Mouse (Mus musculus): ENCODE measurements around the gene Taf12. TPM values are rescaled to one million over a fixed set of nuclear protein-coding genes. Genes with fewer than 3 reads are reported as not detected.

Taf12 gene
- polyA plus RNA-seq, 1 experiment from 2014 or later: 29.4 TPM

DNA sequence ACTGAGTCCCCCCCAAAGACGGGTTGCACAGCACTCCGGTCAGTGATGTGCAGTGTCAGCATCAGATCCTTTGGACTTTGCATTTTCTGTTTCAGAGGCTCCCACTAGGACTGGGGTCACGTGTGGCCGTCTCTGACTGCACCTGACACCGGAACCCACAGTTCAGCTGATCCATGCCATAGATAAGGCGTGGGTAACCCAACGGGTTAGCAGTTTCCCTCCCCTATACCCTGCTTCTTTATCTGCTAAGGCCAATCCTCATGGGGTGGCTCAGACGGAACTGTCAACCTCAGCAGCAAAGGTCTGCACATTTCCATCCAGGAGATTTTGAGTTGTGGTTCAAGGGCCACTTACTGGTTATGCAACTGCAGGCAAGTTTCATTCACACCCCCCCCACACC lies 31.1 kb downstream of the Taf12 start:
- peaks cover 9% of the 10 kb centered on the region for H3K36me3 ChIP-seq (ENCODE audit: control insufficient read depth, insufficient read depth, low read length)
- WGBS: 80% methylated on average over 8 of the region's 8 CpGs
- no peak overlapping the region for H3K9ac ChIP-seq (ENCODE audit: low read length)
- no peak for ATAC-seq (ENCODE audit: insufficient number of reproducible peaks, insufficient read depth, low FRiP score, low read depth)
- no peaks in the 10 kb centered on the region for H3K9me3 ChIP-seq (ENCODE audit: control insufficient read depth, low read length)
- H3K4me2 ChIP-seq (ENCODE audit: low read length): no peak overlapping the region
- H3K4me3 ChIP-seq (ENCODE audit: control insufficient read depth in 1 of 2, insufficient read depth in 1 of 2, low read depth in 1 of 2, low read length in 2 of 2): no peak overlapping the region
- H3K27me3 ChIP-seq (ENCODE audit: control insufficient read depth, insufficient read depth, low read length): no peaks in the 10 kb centered on the region
- H3K4me1 ChIP-seq (ENCODE audit: control insufficient read depth in 2 of 2, insufficient read depth in 2 of 2, low read length in 2 of 2): peaks cover 11 to 21% of the 10 kb centered on the region in 2 experiments
- no peak overlapping the region for H3K27ac ChIP-seq (replicated peaks in 1 of 2; ENCODE audit: control insufficient read depth in 1 of 2, insufficient read depth in 1 of 2, low read depth in 2 of 2, low read length in 2 of 2)

DNA sequence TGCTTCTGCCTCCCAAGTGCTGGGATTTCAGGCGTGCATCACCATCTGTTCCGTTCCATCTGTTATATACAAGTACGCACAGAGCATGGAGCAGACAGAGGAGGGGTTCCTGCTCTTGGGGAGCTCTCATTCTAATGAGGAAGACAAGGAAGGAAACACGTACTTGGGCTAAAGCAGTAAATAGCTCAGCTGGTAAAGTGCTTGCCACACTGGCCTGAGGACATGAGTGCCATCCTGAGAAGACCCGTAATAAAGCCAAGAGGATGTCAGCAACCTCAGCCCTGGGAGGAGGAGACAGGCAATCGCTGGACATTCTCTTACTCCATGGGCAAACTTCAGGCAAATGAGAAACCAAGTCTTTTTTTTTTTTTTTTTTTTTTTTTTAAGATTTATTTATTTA lies 31.8 kb downstream of the Taf12 start:
- ATAC-seq (ENCODE audit: insufficient number of reproducible peaks, insufficient read depth, low FRiP score, low read depth): no peak
- H3K9ac ChIP-seq (ENCODE audit: low read length): no peak overlapping the region
- H3K27me3 ChIP-seq (ENCODE audit: control insufficient read depth, insufficient read depth, low read length): no peaks in the 10 kb centered on the region
- no peak overlapping the region for H3K4me3 ChIP-seq (ENCODE audit: control insufficient read depth in 1 of 2, insufficient read depth in 1 of 2, low read depth in 1 of 2, low read length in 2 of 2)
- peaks cover 11 to 21% of the 10 kb centered on the region in 2 experiments for H3K4me1 ChIP-seq (ENCODE audit: control insufficient read depth in 2 of 2, insufficient read depth in 2 of 2, low read length in 2 of 2)
- H3K4me2 ChIP-seq (ENCODE audit: low read length): no peak overlapping the region
- H3K9me3 ChIP-seq (ENCODE audit: control insufficient read depth, low read length): no peaks in the 10 kb centered on the region
- peaks cover 16% of the 10 kb centered on the region for H3K36me3 ChIP-seq (ENCODE audit: control insufficient read depth, insufficient read depth, low read length)
- 79% methylated on average over 6 of the region's 6 CpGs for WGBS
- H3K27ac ChIP-seq (replicated peaks in 1 of 2; ENCODE audit: control insufficient read depth in 1 of 2, insufficient read depth in 1 of 2, low read depth in 2 of 2, low read length in 2 of 2): no peak overlapping the region

DNA sequence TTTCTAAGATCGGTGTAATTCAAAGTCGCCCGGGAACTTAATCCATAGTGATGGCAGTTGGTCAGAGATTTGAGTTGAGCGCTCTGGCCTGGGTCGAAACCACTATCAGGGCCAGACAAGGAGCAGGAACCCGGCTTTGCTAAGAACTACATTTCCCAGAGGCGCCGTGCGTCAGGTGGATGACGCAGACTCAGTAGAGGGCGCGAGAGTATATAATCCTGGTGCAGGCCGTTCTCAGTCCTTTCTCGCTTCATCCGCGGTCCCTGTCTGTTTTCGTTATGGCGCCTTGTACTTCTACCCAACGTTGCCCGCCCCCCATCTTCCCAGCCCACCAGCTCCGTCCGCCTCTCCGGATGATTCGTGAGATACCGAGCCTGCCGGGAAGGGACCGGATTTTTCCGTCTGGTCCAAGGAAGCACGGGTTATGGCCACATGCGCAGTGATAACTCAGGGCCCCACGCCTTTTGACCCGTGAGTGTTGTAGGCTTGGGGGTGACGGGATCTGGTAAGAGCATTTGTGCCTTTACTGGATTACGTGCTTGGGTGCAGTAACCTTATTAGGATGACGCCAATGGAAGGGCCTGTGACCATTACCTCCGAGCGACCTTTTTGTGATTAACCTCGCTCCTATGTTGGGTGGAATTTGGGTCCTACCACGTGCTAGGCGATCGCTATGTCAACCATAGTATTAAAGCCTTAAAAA lies 34.4 kb downstream of the Taf12 start:
- Histone ChIP-seq H3K4me2 (ENCODE audit: low read length) (peak overlapping the region; percentile 88), H3K9ac (ENCODE audit: low read length) (peak overlapping the region; percentile 96), H3K27me3 (ENCODE audit: control insufficient read depth, insufficient read depth, low read length) (no peaks in the 10 kb centered on the region), H3K27ac (replicated peaks in 1 of 2; ENCODE audit: control insufficient read depth in 1 of 2, insufficient read depth in 1 of 2, low read depth in 2 of 2, low read length in 2 of 2) (peak overlapping the region; percentile 90 to 91), H3K36me3 (ENCODE audit: control insufficient read depth, insufficient read depth, low read length) (peaks cover 40% of the 10 kb centered on the region), H3K4me3 (ENCODE audit: control insufficient read depth in 1 of 2, insufficient read depth in 1 of 2, low read depth in 1 of 2, low read length in 2 of 2) (peak overlapping the region; percentile 77 to 79), H3K9me3 (ENCODE audit: control insufficient read depth, low read length) (no peaks in the 10 kb centered on the region), H3K4me1 (ENCODE audit: control insufficient read depth in 2 of 2, insufficient read depth in 2 of 2, low read length in 2 of 2) (peaks cover 2 to 9% of the 10 kb centered on the region in 2 experiments; a peak in 3 of 4 replicates)
- under 1% methylated on average over 41 of the region's 41 CpGs for WGBS
- ATAC-seq (ENCODE audit: insufficient number of reproducible peaks, insufficient read depth, low FRiP score, low read depth): peak; percentile 88

DNA sequence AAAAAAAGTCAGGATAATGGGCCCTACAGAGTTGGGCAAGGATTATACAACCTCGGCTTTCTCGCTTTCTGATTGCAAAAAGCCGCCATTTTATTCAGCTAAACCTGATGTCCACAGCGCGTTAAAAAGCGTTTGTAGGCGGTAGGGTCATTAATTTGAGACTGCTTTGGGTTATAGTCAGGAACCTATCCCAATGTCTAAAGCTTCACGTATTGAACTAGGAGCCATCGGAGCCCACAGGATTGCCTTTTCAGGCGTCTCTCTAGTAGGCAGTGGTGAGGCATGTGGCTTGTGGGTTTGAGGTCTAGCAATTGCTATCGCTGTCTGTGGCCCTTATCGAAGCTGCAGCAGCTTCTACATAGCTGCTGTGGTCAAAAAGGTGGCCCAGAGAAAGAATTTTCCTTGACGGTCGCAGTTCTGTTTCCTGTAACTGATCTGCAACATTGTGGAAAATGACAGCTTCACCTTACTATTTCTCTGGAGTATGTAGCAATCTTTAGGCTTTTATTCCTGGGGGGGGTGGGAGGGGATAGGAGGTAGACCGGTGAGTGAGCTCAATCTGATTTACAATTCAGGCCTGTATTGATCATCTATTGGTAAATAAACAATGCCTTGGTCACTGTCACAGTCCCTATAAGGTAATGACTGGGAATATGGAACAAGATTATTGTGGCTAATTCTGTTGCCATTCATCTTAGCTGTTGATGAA lies 35.1 kb downstream of the Taf12 start:
- Histone ChIP-seq H3K4me3 (ENCODE audit: control insufficient read depth in 1 of 2, insufficient read depth in 1 of 2, low read depth in 1 of 2, low read length in 2 of 2) (peak overlapping the region; percentile 77 to 79), H3K36me3 (ENCODE audit: control insufficient read depth, insufficient read depth, low read length) (peaks cover 47% of the 10 kb centered on the region), H3K9ac (ENCODE audit: low read length) (peak overlapping the region; percentile 96), H3K27ac (replicated peaks in 1 of 2; ENCODE audit: control insufficient read depth in 1 of 2, insufficient read depth in 1 of 2, low read depth in 2 of 2, low read length in 2 of 2) (peak overlapping the region; percentile 90 to 91), H3K4me2 (ENCODE audit: low read length) (peak overlapping the region; percentile 88), H3K9me3 (ENCODE audit: control insufficient read depth, low read length) (no peaks in the 10 kb centered on the region), H3K4me1 (ENCODE audit: control insufficient read depth in 2 of 2, insufficient read depth in 2 of 2, low read length in 2 of 2) (peaks cover 2 to 9% of the 10 kb centered on the region in 2 experiments; a peak in 3 of 4 replicates), H3K27me3 (ENCODE audit: control insufficient read depth, insufficient read depth, low read length) (no peaks in the 10 kb centered on the region)
- WGBS: under 1% methylated on average over 15 of the region's 15 CpGs
- ATAC-seq (ENCODE audit: insufficient number of reproducible peaks, insufficient read depth, low FRiP score, low read depth): no peak

DNA sequence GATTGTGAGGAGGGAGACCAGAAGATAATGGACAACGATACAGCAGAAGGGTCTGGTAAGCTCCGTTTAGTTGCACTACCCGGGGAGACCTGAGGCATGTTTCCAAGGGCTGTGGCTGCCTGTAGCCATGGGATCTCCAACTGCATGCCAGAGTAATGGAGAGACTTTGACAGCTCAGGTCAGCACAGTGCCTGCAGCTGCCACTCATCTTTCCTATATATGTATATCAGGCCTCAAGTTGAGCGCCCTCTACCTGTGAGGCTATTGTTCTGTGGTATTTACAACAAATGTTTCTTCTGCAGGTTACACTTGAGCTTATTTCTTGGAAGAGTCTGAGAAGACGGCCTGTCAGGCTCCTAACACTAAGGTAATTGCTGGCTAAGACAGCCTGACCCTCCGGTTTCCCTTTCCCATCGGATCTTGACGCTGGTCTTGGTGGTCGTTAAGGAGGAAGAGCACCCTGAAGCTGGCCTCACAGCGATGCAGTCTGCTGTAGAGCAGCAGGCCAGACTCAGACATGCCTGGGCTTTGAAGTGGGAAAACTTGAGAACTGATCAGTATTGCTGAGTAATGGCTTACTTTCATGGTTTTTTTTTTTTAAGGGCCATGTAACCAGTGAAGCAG lies 35.8 kb downstream of the Taf12 start:
- WGBS: 37% methylated on average over 10 of the region's 10 CpGs
- H3K27me3 ChIP-seq (ENCODE audit: control insufficient read depth, insufficient read depth, low read length): no peaks in the 10 kb centered on the region
- H3K27ac ChIP-seq (replicated peaks in 1 of 2; ENCODE audit: control insufficient read depth in 1 of 2, insufficient read depth in 1 of 2, low read depth in 2 of 2, low read length in 2 of 2): peak overlapping the region; percentile 19 to 90; a peak in 3 of 4 replicates
- H3K9me3 ChIP-seq (ENCODE audit: control insufficient read depth, low read length): no peaks in the 10 kb centered on the region
- peak overlapping the region; percentile 96 for H3K9ac ChIP-seq (ENCODE audit: low read length)
- no peak for ATAC-seq (ENCODE audit: insufficient number of reproducible peaks, insufficient read depth, low FRiP score, low read depth)
- H3K4me1 ChIP-seq (ENCODE audit: control insufficient read depth in 2 of 2, insufficient read depth in 2 of 2, low read length in 2 of 2): peaks cover 2 to 9% of the 10 kb centered on the region in 2 experiments; a peak in 3 of 4 replicates
- peak overlapping the region; percentile 88 for H3K4me2 ChIP-seq (ENCODE audit: low read length)
- peaks cover 51% of the 10 kb centered on the region for H3K36me3 ChIP-seq (ENCODE audit: control insufficient read depth, insufficient read depth, low read length)
- peak overlapping the region; percentile 39 to 79 for H3K4me3 ChIP-seq (ENCODE audit: control insufficient read depth in 1 of 2, insufficient read depth in 1 of 2, low read depth in 1 of 2, low read length in 2 of 2)

DNA sequence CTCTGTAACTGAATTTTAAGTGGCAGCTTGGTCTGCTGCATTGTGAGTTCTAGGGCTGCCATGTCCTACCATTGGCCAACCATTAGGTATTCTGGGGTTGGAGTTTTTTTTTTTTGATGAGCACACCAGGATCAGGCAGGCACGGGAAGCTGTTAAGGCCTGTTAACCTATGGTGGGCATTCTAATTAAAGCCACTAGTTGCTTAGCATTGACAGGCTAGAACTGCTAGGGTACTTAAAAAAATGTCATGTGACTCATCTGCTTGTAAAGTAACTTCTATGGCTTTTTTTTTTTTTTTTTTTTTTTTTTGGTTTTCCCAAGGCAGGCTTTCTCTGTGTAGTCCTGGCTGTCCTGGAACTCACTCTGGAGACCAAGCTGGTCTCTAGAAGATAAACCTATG lies 37.0 kb downstream of the Taf12 start:
- Histone ChIP-seq H3K4me3 (ENCODE audit: control insufficient read depth in 1 of 2, insufficient read depth in 1 of 2, low read depth in 1 of 2, low read length in 2 of 2) (no peak overlapping the region), H3K4me1 (ENCODE audit: control insufficient read depth in 2 of 2, insufficient read depth in 2 of 2, low read length in 2 of 2) (peaks cover 2 to 12% of the 10 kb centered on the region in 2 experiments; a peak in 3 of 4 replicates), H3K27me3 (ENCODE audit: control insufficient read depth, insufficient read depth, low read length) (no peaks in the 10 kb centered on the region), H3K27ac (replicated peaks in 1 of 2; ENCODE audit: control insufficient read depth in 1 of 2, insufficient read depth in 1 of 2, low read depth in 2 of 2, low read length in 2 of 2) (no peak overlapping the region), H3K9ac (ENCODE audit: low read length) (no peak overlapping the region), H3K4me2 (ENCODE audit: low read length) (no peak overlapping the region), H3K9me3 (ENCODE audit: control insufficient read depth, low read length) (no peaks in the 10 kb centered on the region), H3K36me3 (ENCODE audit: control insufficient read depth, insufficient read depth, low read length) (peaks cover 59% of the 10 kb centered on the region)
- no peak for ATAC-seq (ENCODE audit: insufficient number of reproducible peaks, insufficient read depth, low FRiP score, low read depth)
- 44% methylated on average over 1 of the region's 1 CpGs for WGBS

DNA sequence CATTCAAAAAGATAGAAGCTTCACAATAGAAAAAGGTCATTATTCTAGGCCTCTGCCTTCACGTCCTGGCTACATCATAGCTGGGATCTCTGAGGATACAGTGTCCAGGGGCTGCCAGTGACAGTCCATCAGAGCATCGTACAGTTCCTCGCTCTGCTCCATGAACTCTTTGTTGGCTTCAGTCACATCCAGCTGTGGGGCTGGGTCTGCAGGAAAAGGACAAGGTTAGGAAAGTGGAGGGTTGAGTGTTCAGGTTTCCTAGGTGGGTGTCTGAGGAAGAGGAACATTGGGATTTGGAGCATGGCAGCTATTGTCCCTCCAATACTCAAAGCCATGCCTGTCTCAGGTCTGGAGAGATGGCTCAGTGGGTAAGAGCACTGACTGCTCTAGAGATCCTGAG lies 37.6 kb downstream of the Taf12 start:
- Histone ChIP-seq H3K27ac (replicated peaks in 1 of 2; ENCODE audit: control insufficient read depth in 1 of 2, insufficient read depth in 1 of 2, low read depth in 2 of 2, low read length in 2 of 2) (no peak overlapping the region), H3K9ac (ENCODE audit: low read length) (no peak overlapping the region), H3K4me2 (ENCODE audit: low read length) (no peak overlapping the region), H3K27me3 (ENCODE audit: control insufficient read depth, insufficient read depth, low read length) (no peaks in the 10 kb centered on the region), H3K36me3 (ENCODE audit: control insufficient read depth, insufficient read depth, low read length) (peaks cover 63% of the 10 kb centered on the region), H3K4me3 (ENCODE audit: control insufficient read depth in 1 of 2, insufficient read depth in 1 of 2, low read depth in 1 of 2, low read length in 2 of 2) (no peak overlapping the region), H3K4me1 (ENCODE audit: control insufficient read depth in 2 of 2, insufficient read depth in 2 of 2, low read length in 2 of 2) (peaks cover 2 to 12% of the 10 kb centered on the region in 2 experiments; a peak in 3 of 4 replicates), H3K9me3 (ENCODE audit: control insufficient read depth, low read length) (no peaks in the 10 kb centered on the region)
- WGBS: 55% methylated on average over 3 of the region's 3 CpGs
- ATAC-seq (ENCODE audit: insufficient number of reproducible peaks, insufficient read depth, low FRiP score, low read depth): no peak

Measured in heart, embryonic 14.5 days (tissue).